Mouse (Mus musculus) adrenal gland, postnatal 25 days (tissue): ENCODE data around the gene Mlkl. TPM values are rescaled to one million over a fixed set of nuclear protein-coding genes. Genes with fewer than 3 reads are reported as not detected.
A peak's percentile ranks its signal among the peaks of the same experiment; 100 is the strongest.

Experiments used
- DNase-seq: peaks from one replicate; pipeline ENCODE4 v3.0.0; 2021; ENCODE audit warnings: mixed read lengths
- long read RNA-seq: library from polyadenylated mRNA; stranded (forward); transcript quantifications from one replicate; pipeline ENCODE4 v2.0.0, GENCODE M21; 2021
- total RNA-seq: library from RNA; stranded (reverse); gene quantifications from 2 replicates; pipeline ENCODE4 v1.2.3, GENCODE M21; 2021

The Mlkl gene
- 20.7 and 27.5 TPM in 2 replicates for total RNA-seq
- long read RNA-seq, partial matches to known transcripts, result 0 of 4 reads
- long read RNA-seq, other reads (novel, unspliced or antisense), result 1 of 4 reads

- peak; percentile 62 for DNase-seq
Measured at GRCm38 (mm10) chr8:111337890-111338347, at the start of gene Mlkl. Gene Mlkl (minus strand): TSS chr8:111338177.

GRCm38 (mm10) chr8:111385915-111386314, 47.9 kb upstream of the Mlkl start:
- DNase-seq, result no peak

- no peak for DNase-seq
Measured at GRCm38 (mm10) chr8:111384628-111385027, 46.7 kb upstream of the Mlkl start.

- no peak for DNase-seq
Measured at GRCm38 (mm10) chr8:111375192-111375591, 37.2 kb upstream of the Mlkl start.

- DNase-seq, result no peak
Measured at GRCm38 (mm10) chr8:111369711-111370110, 31.7 kb upstream of the Mlkl start.

GRCm38 (mm10) chr8:111367350-111367749, 29.4 kb upstream of the Mlkl start:
- no peak for DNase-seq

- peak; percentile 26 for DNase-seq
Measured at GRCm38 (mm10) chr8:111366610-111367234, 28.7 kb upstream of the Mlkl start.

- DNase-seq, result no peak
Measured at GRCm38 (mm10) chr8:111363489-111363888, 25.5 kb upstream of the Mlkl start.

GRCm38 (mm10) chr8:111360579-111361209, 22.7 kb upstream of the Mlkl start:
- DNase-seq, result no peak

- DNase-seq, result no peak
Measured at GRCm38 (mm10) chr8:111359936-111360335, 22.0 kb upstream of the Mlkl start.

GRCm38 (mm10) chr8:111358905-111359304, 20.9 kb upstream of the Mlkl start:
- DNase-seq, result no peak

- peak; percentile 32 for DNase-seq
Measured at GRCm38 (mm10) chr8:111357433-111357832, 19.5 kb upstream of the Mlkl start.

- no peak for DNase-seq
Measured at GRCm38 (mm10) chr8:111353497-111353896, 15.5 kb upstream of the Mlkl start.

GRCm38 (mm10) chr8:111352289-111352688, 14.3 kb upstream of the Mlkl start:
- no peak for DNase-seq

- DNase-seq, result no peak
Measured at GRCm38 (mm10) chr8:111350577-111350976, 12.6 kb upstream of the Mlkl start.

GRCm38 (mm10) chr8:111343225-111343624, 5.2 kb upstream of the Mlkl start:
- DNase-seq, result peak; percentile 85

- no peak for DNase-seq
Measured at GRCm38 (mm10) chr8:111340186-111340585, 2.2 kb upstream of the Mlkl start.

GRCm38 (mm10) chr8:111338370-111339208, 612 bp upstream of the Mlkl start:
- no peak for DNase-seq

- no peak for DNase-seq
Measured at GRCm38 (mm10) chr8:111337311-111337889, 577 bp downstream of the Mlkl start.

GRCm38 (mm10) chr8:111336692-111337091, 1.3 kb downstream of the Mlkl start:
- no peak for DNase-seq

- no peak for DNase-seq
Measured at GRCm38 (mm10) chr8:111325222-111325790, 12.7 kb downstream of the Mlkl start.

- DNase-seq, result no peak
Measured at GRCm38 (mm10) chr8:111314729-111315128, 23.2 kb downstream of the Mlkl start.
